Mouse (Mus musculus): Measurements from ENCODE around the gene Sirt2.

DNA sequence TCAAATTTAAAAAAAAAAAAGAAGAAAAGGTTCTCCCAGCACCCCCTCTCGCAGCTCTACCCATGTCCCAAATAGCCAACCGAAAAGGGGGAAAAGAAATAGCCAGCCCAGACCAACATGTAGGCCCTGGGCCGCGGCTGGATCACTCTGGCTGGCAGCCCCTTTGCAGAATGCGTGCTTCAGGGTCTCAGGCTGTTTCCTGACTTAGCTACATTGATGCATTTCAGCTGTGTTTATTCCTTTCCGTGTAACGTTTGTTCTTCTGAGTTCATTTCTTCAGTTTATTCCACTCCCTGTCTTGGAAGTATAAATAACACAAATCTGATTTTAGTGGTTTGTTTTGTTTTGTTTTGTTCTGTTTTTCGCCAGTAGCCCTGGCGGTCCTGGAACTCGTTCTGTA lies 48.8 kb upstream of the Sirt2 start:
- no peak for TF ChIP-seq CTCF (IDR thresholded peaks at IDR 0.05; ENCODE audit: control insufficient read depth, insufficient read depth, insufficient replicate concordance, low read depth, low read length)
- TF ChIP-seq POLR2A (IDR thresholded peaks at IDR 0.05; ENCODE audit: control insufficient read depth, low read depth, low read length) = no peak

All from testis, adult 2 months (tissue).